Mouse (Mus musculus) CH12.LX (cell line): ENCODE measurements around the gene Crybb1. TPM values are rescaled to one million over a fixed set of nuclear protein-coding genes. Genes with fewer than 3 reads are reported as not detected.

Source experiments
- DNase-seq: peaks from one replicate; pipeline ENCODE4 v3.0.0-alpha.2; 2013; ENCODE audit errors: extremely low read depth
- H3K27ac ChIP-seq: 2 replicates; pipeline ENCODE4 v1.5.1; 2012; ENCODE audit warnings: low read depth, mild to moderate bottlenecking, control low read depth, moderate library complexity; ENCODE audit not compliant: insufficient read depth
- H3K27me3 ChIP-seq: replicated peaks from 2 replicates; pipeline ENCODE3; 2012; ENCODE audit warnings: inconsistent platforms
- H3K36me3 ChIP-seq, 2 experiments: replicated peaks in 1 of 2; 2 replicates each; pipeline versions ENCODE3 to v1.6.1; 2012; ENCODE audit warnings: inconsistent platforms in 1 of 2, low read length in 1 of 2, mild to moderate bottlenecking in 1 of 2, mixed read lengths in 1 of 2, moderate library complexity in 1 of 2; ENCODE audit not compliant: control insufficient read depth in 1 of 2, insufficient read depth in 1 of 2
- H3K4me1 ChIP-seq, 2 experiments: 2 replicates each; pipeline ENCODE4 v1.6.1; 2012; ENCODE audit warnings: inconsistent platforms in 1 of 2, moderate library complexity in 1 of 2; ENCODE audit not compliant: insufficient read depth in 2 of 2, control insufficient read depth in 1 of 2
- H3K4me2 ChIP-seq: 2 replicates; pipeline ENCODE4 v1.6.1; 2012; ENCODE audit warnings: low read depth, mild to moderate bottlenecking, control low read depth; ENCODE audit not compliant: poor library complexity, insufficient read depth, severe bottlenecking
- H3K4me3 ChIP-seq, 3 experiments: fragments of 150-350 bp in 1 of 3; sonication (generic) in 1 of 3; replicated peaks in 1 of 3; 2 replicates each; pipeline versions ENCODE3 to v1.5.1; 2011 to 2012; ENCODE audit warnings: low read depth in 2 of 3, low read length in 2 of 3, mild to moderate bottlenecking in 2 of 3, moderate library complexity in 2 of 3, control low read depth in 1 of 3, improper control_type of control experiment in 1 of 3, inconsistent platforms in 1 of 3, mixed read lengths in 1 of 3; ENCODE audit not compliant: poor library complexity in 1 of 3
- H3K79me2 ChIP-seq: replicated peaks from 2 replicates; pipeline ENCODE4 v1.6.1; 2012; ENCODE audit warnings: mild to moderate bottlenecking, moderate library complexity; ENCODE audit not compliant: control insufficient read depth, poor library complexity, insufficient read depth, severe bottlenecking; ENCODE audit errors: extremely low read depth
- H3K9ac ChIP-seq: 2 replicates; pipeline ENCODE4 v1.6.1; 2012; ENCODE audit warnings: low read depth, mild to moderate bottlenecking, control low read depth, moderate library complexity; ENCODE audit not compliant: insufficient read depth
- H3K9me3 ChIP-seq: replicated peaks from 2 replicates; pipeline ENCODE3; 2012; ENCODE audit warnings: low read length, inconsistent platforms, mixed read lengths
- BHLHE40 ChIP-seq: IDR thresholded peaks from 2 replicates; pipeline ENCODE4 v1.6.1; 2011; ENCODE audit warnings: mild to moderate bottlenecking, low read depth, low read length, improper control_type of control experiment
- CTCF ChIP-seq, 2 experiments: IDR thresholded peaks in 1 of 2; conservative IDR thresholded peaks in 1 of 2; 2 replicates each; pipeline ENCODE4 v1.5.1; 2011 to 2012; ENCODE audit warnings: low read depth in 2 of 2, low read length in 2 of 2, improper control_type of control experiment in 1 of 2, inconsistent platforms in 1 of 2, mild to moderate bottlenecking in 1 of 2, moderate library complexity in 1 of 2
- E2F4 ChIP-seq: IDR thresholded peaks from 2 replicates; pipeline ENCODE4 v1.6.1; 2011; ENCODE audit warnings: low read depth, low read length, improper control_type of control experiment; ENCODE audit not compliant: insufficient replicate concordance
- ELF1 ChIP-seq: IDR thresholded peaks from 2 replicates; pipeline ENCODE4 v1.6.1; 2014; ENCODE audit warnings: low read depth, mild to moderate bottlenecking, inconsistent platforms, low read length, improper control_type of control experiment
- EP300 ChIP-seq: IDR thresholded peaks from 2 replicates; pipeline ENCODE4 v1.6.1; 2011; ENCODE audit warnings: low read length, improper control_type of control experiment
- HCFC1 ChIP-seq: IDR thresholded peaks from 2 replicates; pipeline ENCODE4 v1.6.1; 2012; ENCODE audit warnings: low read depth, mild to moderate bottlenecking, inconsistent platforms, low read length, improper control_type of control experiment
- IRF4 ChIP-seq: IDR thresholded peaks from 2 replicates; pipeline ENCODE4 v1.6.1; 2014; ENCODE audit warnings: low read depth, mild to moderate bottlenecking, inconsistent platforms, low read length, improper control_type of control experiment
- JUN ChIP-seq: IDR thresholded peaks from 2 replicates; pipeline ENCODE4 v1.6.1; 2011; ENCODE audit warnings: low read depth, mild to moderate bottlenecking, low read length, improper control_type of control experiment, moderate library complexity; ENCODE audit not compliant: insufficient read depth
- JUND ChIP-seq: conservative IDR thresholded peaks from 2 replicates; pipeline ENCODE4 v1.6.1; 2011; ENCODE audit warnings: low read depth, low read length, improper control_type of control experiment
- KAT2A ChIP-seq: IDR thresholded peaks from 2 replicates; pipeline ENCODE4 v1.6.1; 2012; ENCODE audit warnings: low read length, improper control_type of control experiment, inconsistent platforms; ENCODE audit not compliant: insufficient replicate concordance
- MAFK ChIP-seq: IDR thresholded peaks from 2 replicates; pipeline ENCODE4 v1.6.1; 2011; ENCODE audit warnings: low read length, improper control_type of control experiment; ENCODE audit not compliant: insufficient replicate concordance
- MAX ChIP-seq: IDR thresholded peaks from 2 replicates; pipeline ENCODE4 v1.6.1; 2011; ENCODE audit warnings: low read length, improper control_type of control experiment
- MAZ ChIP-seq: IDR thresholded peaks from 2 replicates; pipeline ENCODE4 v1.6.1; 2012; ENCODE audit warnings: low read depth, mild to moderate bottlenecking, inconsistent platforms, low read length, improper control_type of control experiment, moderate library complexity
- MXI1 ChIP-seq: IDR thresholded peaks from 2 replicates; pipeline ENCODE4 v1.6.1; 2011; ENCODE audit warnings: mild to moderate bottlenecking, low read depth, low read length, improper control_type of control experiment
- MYC ChIP-seq: IDR thresholded peaks from 2 replicates; pipeline ENCODE4 v1.6.1; 2011; ENCODE audit warnings: low read depth, mild to moderate bottlenecking, improper control_type of control experiment, low read length
- NELFE ChIP-seq: IDR thresholded peaks from 2 replicates; pipeline ENCODE4 v1.6.1; 2011; ENCODE audit warnings: low read depth, low read length, improper control_type of control experiment
- NRF1 ChIP-seq: IDR thresholded peaks from 2 replicates; pipeline ENCODE4 v1.6.1; 2014; ENCODE audit warnings: low read depth, mild to moderate bottlenecking, inconsistent platforms, low read length, improper control_type of control experiment, moderate library complexity
- POLR2A ChIP-seq: IDR thresholded peaks from 2 replicates; pipeline ENCODE4 v1.6.1; 2011; ENCODE audit warnings: low read depth, mild to moderate bottlenecking, improper control_type of control experiment, low read length
- POLR2AphosphoS2 ChIP-seq: IDR thresholded peaks from 2 replicates; pipeline ENCODE4 v1.6.1; 2011; ENCODE audit warnings: low read depth, low read length, improper control_type of control experiment
- RAD21 ChIP-seq: IDR thresholded peaks from 2 replicates; pipeline ENCODE4 v1.6.1; 2011; ENCODE audit warnings: low read depth, mild to moderate bottlenecking, low read length, improper control_type of control experiment, moderate library complexity
- RCOR1 ChIP-seq: conservative IDR thresholded peaks from 2 replicates; pipeline ENCODE4 v1.6.1; 2012; ENCODE audit warnings: low read depth, mild to moderate bottlenecking, inconsistent platforms, low read length, improper control_type of control experiment
- SIN3A ChIP-seq: IDR thresholded peaks from 2 replicates; pipeline ENCODE4 v1.6.1; 2012; ENCODE audit warnings: low read length, improper control_type of control experiment, inconsistent platforms
- TBP ChIP-seq: conservative IDR thresholded peaks from 2 replicates; pipeline ENCODE4 v1.6.1; 2011; ENCODE audit warnings: low read depth, low read length, improper control_type of control experiment
- TCF12 ChIP-seq: IDR thresholded peaks from 2 replicates; pipeline ENCODE4 v1.6.1; 2014; ENCODE audit warnings: low read depth, mild to moderate bottlenecking, inconsistent platforms, low read length, improper control_type of control experiment
- USF1 ChIP-seq: IDR thresholded peaks from 2 replicates; pipeline ENCODE4 v1.6.1; 2014; ENCODE audit warnings: low read depth, mild to moderate bottlenecking, inconsistent platforms, low read length, improper control_type of control experiment
- USF2 ChIP-seq: conservative IDR thresholded peaks from 2 replicates; pipeline ENCODE4 v1.6.1; 2011; ENCODE audit warnings: low read depth, low read length, improper control_type of control experiment
- ZC3H11A ChIP-seq: IDR thresholded peaks from 2 replicates; pipeline ENCODE4 v1.6.1; 2012; ENCODE audit warnings: low read depth, mild to moderate bottlenecking, inconsistent platforms, low read length, improper control_type of control experiment
- ZMIZ1 ChIP-seq: IDR thresholded peaks from 2 replicates; pipeline ENCODE4 v1.6.1; 2012; ENCODE audit warnings: low read depth, mild to moderate bottlenecking, inconsistent platforms, low read length, improper control_type of control experiment
- ZNF384 ChIP-seq: IDR thresholded peaks from 2 replicates; pipeline ENCODE4 v1.6.1; 2012; ENCODE audit warnings: low read depth, low read length, improper control_type of control experiment, inconsistent platforms
- dilution Hi-C: fragments of 300-500 bp; cut with MboI; formaldehyde crosslinking; loops from 2 replicates; pipeline ENCODE4 v1.14.3; 2020; ENCODE audit warnings: low sequenced_read_pairs; ENCODE audit not compliant: extremely low pct_unique_long_range_greater_than_20kb, extremely low pct_ligation_motif_present
- in situ Hi-C: fragments of 300-500 bp; cut with MboI; formaldehyde crosslinking; loops from 3 replicates; pipeline ENCODE4 v1.14.3; 2019; ENCODE audit warnings: low sequenced_read_pairs, low pct_ligation_motif_present, low pct_unique_long_range_greater_than_20kb, mixed read lengths
- polyA plus RNA-seq: library from polyadenylated mRNA; unstranded; fragments of >175 nt; gene quantifications from 2 replicates; pipeline ENCODE4 v1.2.1, GENCODE M21; 2012; ENCODE audit warnings: low read depth; ENCODE audit not compliant: insufficient read length
- total RNA-seq, 2 experiments: library from RNA; depleted of rRNA; stranded (reverse); fragments of 300-350 nt in 1 of 2; fragments of >200 nt in 1 of 2; gene quantifications; 2 replicates each; pipeline ENCODE4 v1.2.3; 2012 to 2014

Crybb1 gene
- total and polyA plus RNA-seq, 3 experiments: not detected

DNA sequence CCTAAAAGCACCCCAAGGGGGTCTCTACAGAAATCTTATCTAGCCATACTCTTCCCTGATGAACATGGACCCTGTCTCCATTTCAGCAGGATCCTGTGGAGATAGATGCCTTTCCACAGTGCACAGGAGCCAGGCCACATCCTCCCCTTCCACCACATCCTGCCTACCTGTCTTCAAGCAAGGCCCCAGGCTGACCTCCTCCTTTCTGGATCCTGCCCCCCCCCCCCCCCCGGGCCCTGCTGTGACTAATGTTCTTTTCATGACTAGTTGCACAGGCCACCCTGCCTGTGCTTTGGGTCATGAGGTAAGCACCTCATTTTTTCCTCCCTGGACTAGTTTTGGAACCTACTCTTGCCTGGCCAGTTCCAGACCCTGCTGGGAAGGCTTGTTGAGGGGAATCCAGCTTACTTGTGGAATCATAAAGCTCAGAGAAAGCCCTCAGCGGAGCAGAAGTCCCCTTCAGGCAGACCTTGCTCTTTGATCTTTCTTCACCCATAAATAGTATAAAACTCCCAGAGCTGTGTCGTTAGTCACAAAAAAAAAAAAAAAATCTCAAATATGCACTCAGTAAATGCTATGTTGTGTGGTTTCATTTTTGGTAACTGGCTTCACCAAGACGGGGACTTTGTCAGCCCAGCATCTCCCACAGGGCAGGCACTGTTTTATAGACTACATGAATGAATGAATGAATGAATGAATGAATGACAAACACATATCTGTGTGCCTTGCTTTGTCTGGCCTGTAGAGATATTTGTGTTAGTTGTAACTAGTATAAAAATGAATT is 19.6 kb downstream of the Crybb1 start:
- Histone ChIP-seq H3K27me3 (peaks cover 14% of the 10 kb centered on the region), H3K79me2 (0 out of 2 replicates have a peak, but pooled peaks cover 6% of the 10 kb centered on the region), H3K36me3 (peaks cover 0 to 2% of the 10 kb centered on the region in 2 experiments), H3K4me1 (peaks cover 44 to 88% of the 10 kb centered on the region in 2 experiments), H3K9me3 (no peaks in the 10 kb centered on the region), H3K4me3 (no peak overlapping the region), H3K4me2 (peak overlapping the region; percentile 94), H3K9ac (0 out of 2 replicates have a peak overlapping the region, but pooled peaks have one; percentile 0)
- dilution Hi-C loops (no loop called here), in situ Hi-C loops (loop anchor here (10.0 kb wide), 1 partner anchor 50 kb away; the partner anchor contains the start of gene Tfip11)
- DNase-seq: no peak
- TF ChIP-seq POLR2A: no peak
- no peak for TF ChIP-seq BHLHE40
- peak; percentile 73 for TF ChIP-seq ZNF384
- TF ChIP-seq POLR2AphosphoS2: no peak
- no peak for TF ChIP-seq RAD21
- no peak for TF ChIP-seq USF2
- TF ChIP-seq NELFE: no peak
- no peak for TF ChIP-seq MYC
- TF ChIP-seq, all 38 proteins: peak for 1
- no peak overlapping the region for H3K27ac ChIP-seq

- Histone ChIP-seq H3K27ac (no peak within 1 kb of the TSS), H3K4me1 (peaks cover 38 to 80% of the 10 kb centered on the region in 2 experiments), H3K9me3 (no peaks in the 10 kb centered on the region), H3K4me2 (peak within 1 kb of the TSS; percentile 94), H3K79me2 (0 out of 2 replicates have a peak, but pooled peaks cover 6% of the 10 kb centered on the region), H3K4me3 (peak within 1 kb of the TSS; percentile 61 to 94 (median 89)), H3K9ac (peak within 1 kb of the TSS; percentile 64), H3K27me3 (peaks cover 11% of the 10 kb centered on the region), H3K36me3 (peaks cover 0 to 2% of the 10 kb centered on the region in 2 experiments)
- in situ Hi-C loops (loop anchor here (10.0 kb wide), 1 partner anchor 48 kb away; the partner anchor contains the start of gene Tfip11), dilution Hi-C loops (no loop called here)
- peak; percentile 97 for DNase-seq
- no peak for TF ChIP-seq POLR2AphosphoS2
- TF ChIP-seq ZNF384: no peak
- TF ChIP-seq ELF1: peak; percentile 45; the same call in 1 of the 2 replicates
- peak; percentile 52; the same call in 1 of the 2 replicates for TF ChIP-seq ZMIZ1
- no peak for TF ChIP-seq JUN
- TF ChIP-seq MAZ: peak; percentile 79; the same call in 1 of the 2 replicates
- TF ChIP-seq ZC3H11A: no peak
- TF ChIP-seq IRF4: peak; percentile 7; the same call in 1 of the 2 replicates
- no peak for TF ChIP-seq CTCF (conservative IDR thresholded peaks at IDR 0.05 in 1 of 2, IDR thresholded peaks at IDR 0.05 in 1 of 2; ENCODE audit: low read depth in 2 of 2, low read length in 2 of 2)
- peak; percentile 21 for TF ChIP-seq TCF12
- no peak for TF ChIP-seq MYC
- no peak for TF ChIP-seq JUND
- TF ChIP-seq MAFK: no peak
- no peak for TF ChIP-seq MAX
- TF ChIP-seq USF1: peak; percentile 18
- TF ChIP-seq SIN3A: no peak
- peak; percentile 57 for TF ChIP-seq MXI1
- TF ChIP-seq EP300: no peak
- TF ChIP-seq NELFE: peak; percentile 64
- no peak for TF ChIP-seq USF2
- TF ChIP-seq HCFC1: no peak; the same call in 1 of the 2 replicates
- TF ChIP-seq KAT2A: no peak
- TF ChIP-seq POLR2A: peak; percentile 76
- no peak for TF ChIP-seq E2F4
- TF ChIP-seq TBP: 0 out of 2 replicates have a peak, but pooled peaks have one; percentile 63
- TF ChIP-seq RCOR1: no peak
- peak; percentile 85 for TF ChIP-seq NRF1
Observed at GRCm38 (mm10) chr5:112276267-112276873, 20.8 kb downstream of the Crybb1 start, which contains the start of gene Tpst2. Gene Tpst2, plus strand, starts transcription at chr5:112276691.
